Mouse (Mus musculus) neural tube, embryonic 12.5 days (tissue): ENCODE measurements around the gene Fam3c. TPM values are rescaled to one million over a fixed set of nuclear protein-coding genes. Genes with fewer than 3 reads are reported as not detected.
"Not testable (repeated sequence)": the region's sequence is repeated elsewhere in the genome, so short reads cannot be mapped to it uniquely, and the experiment has no call there.

ENCODE experiments used
- ATAC-seq: fragments of 200-750 bp; cut with Nextera tagmentation; 2 replicates; pipeline ENCODE4 v1.8.0; 2017; ENCODE audit warnings: low read depth, mild to moderate bottlenecking, moderate TSS enrichment, moderate library complexity; ENCODE audit not compliant: low FRiP score
- H3K27ac ChIP-seq: fragments of 300-500 bp; sonication (generic); 2 replicates; pipeline ENCODE4 v1.5.1; 2016
- H3K27me3 ChIP-seq: fragments of 300-500 bp; sonication (generic); replicated peaks from 2 replicates; pipeline ENCODE4 v1.6.1; 2016; ENCODE audit warnings: mild to moderate bottlenecking
- H3K36me3 ChIP-seq: fragments of 300-500 bp; sonication (generic); 2 replicates; pipeline ENCODE4 v1.6.1; 2016; ENCODE audit warnings: mild to moderate bottlenecking
- H3K4me1 ChIP-seq: fragments of 300-500 bp; sonication (generic); 2 replicates; pipeline ENCODE4 v1.6.1; 2016
- H3K4me2 ChIP-seq: fragments of 300-500 bp; sonication (generic); replicated peaks from 2 replicates; pipeline ENCODE4 v1.6.1; 2016; ENCODE audit warnings: mild to moderate bottlenecking
- H3K4me3 ChIP-seq: fragments of 300-500 bp; sonication (generic); 2 replicates; pipeline ENCODE4 v1.5.1; 2016
- H3K9ac ChIP-seq: fragments of 300-500 bp; sonication (generic); 2 replicates; pipeline ENCODE4 v1.6.1; 2016; ENCODE audit warnings: mild to moderate bottlenecking
- H3K9me3 ChIP-seq: fragments of 300-500 bp; sonication (generic); 2 replicates; pipeline ENCODE4 v1.6.1; 2016; ENCODE audit warnings: mild to moderate bottlenecking
- WGBS: fragments of 180-500 bp; shearing (Covaris S2); methylation state at CpG from one replicate; pipeline ENCODE4 v1.1.7; 2016; 5-methylcytosine and 5-hydroxymethylcytosine counted together
- polyA plus RNA-seq: library from polyadenylated mRNA; unstranded; fragments of >200 nt; fragmentation: Nextera tagmentation; extraction: Ambion mirVana; gene quantifications from 2 replicates; pipeline ENCODE4 v1.2.1, GENCODE M21; 2016

The Fam3c gene
- polyA plus RNA-seq, 1 experiment from 2014 or later, result 27.1 TPM

GRCm38 (mm10) chr6:22282405-22282804 is 73.6 kb downstream of the Fam3c start:
- no peak for ATAC-seq
- no peaks in the 10 kb centered on the region for H3K9me3 ChIP-seq

GRCm38 (mm10) chr6:22280217-22280861 is 75.7 kb downstream of the Fam3c start:
- no peak overlapping the region for H3K4me3 ChIP-seq
- H3K36me3 ChIP-seq, result no peaks in the 10 kb centered on the region
- no peak overlapping the region for H3K27ac ChIP-seq
- 53% methylated on average over 14 of the region's 14 CpGs for WGBS
- H3K9ac ChIP-seq, result no peak overlapping the region
- H3K9me3 ChIP-seq, result no peaks in the 10 kb centered on the region
- no peak for ATAC-seq
- H3K27me3 ChIP-seq, result no peaks in the 10 kb centered on the region
- no peak overlapping the region for H3K4me2 ChIP-seq
- H3K4me1 ChIP-seq, result no peaks in the 10 kb centered on the region

More at GRCm38 (mm10) chr6:22282405-22282804, 73.6 kb downstream of the Fam3c start:
- Histone ChIP-seq H3K36me3 (no peaks in the 10 kb centered on the region), H3K4me1 (no peaks in the 10 kb centered on the region), H3K4me3 (no peak overlapping the region), H3K4me2 (no peak overlapping the region), H3K27me3 (peaks cover 9% of the 10 kb centered on the region; the same call in 1 of the 2 replicates), H3K9ac (no peak overlapping the region), H3K27ac (no peak overlapping the region)
- 89% methylated on average over 4 of the region's 4 CpGs for WGBS

- no peak overlapping the region for H3K9ac ChIP-seq
- H3K4me1 ChIP-seq, result no peaks in the 10 kb centered on the region
- no peaks in the 10 kb centered on the region for H3K9me3 ChIP-seq
- no peak for ATAC-seq
- no peak overlapping the region for H3K4me2 ChIP-seq
- no peak overlapping the region for H3K4me3 ChIP-seq
- no peaks in the 10 kb centered on the region for H3K36me3 ChIP-seq
- no peak overlapping the region for H3K27ac ChIP-seq
- WGBS, result 89% methylated on average over 3 of the region's 3 CpGs
- no peaks in the 10 kb centered on the region for H3K27me3 ChIP-seq
These were observed 78.1 kb downstream of the Fam3c start for GRCm38 (mm10) chr6:22277941-22278340.

- ATAC-seq, result no peak
- 79% methylated on average over 8 of the region's 8 CpGs for WGBS
- H3K9ac ChIP-seq, result no peak overlapping the region
These were observed 86.1 kb downstream of the Fam3c start for GRCm38 (mm10) chr6:22269840-22270521.

GRCm38 (mm10) chr6:22268677-22269076 is 87.4 kb downstream of the Fam3c start:
- Histone ChIP-seq H3K4me3 (no peak overlapping the region), H3K4me1 (no peaks in the 10 kb centered on the region), H3K27me3 (no peaks in the 10 kb centered on the region), H3K27ac (no peak overlapping the region), H3K9me3 (no peaks in the 10 kb centered on the region), H3K36me3 (no peaks in the 10 kb centered on the region), H3K9ac (no peak overlapping the region), H3K4me2 (no peak overlapping the region)
- ATAC-seq, result no peak

More at GRCm38 (mm10) chr6:22269840-22270521, 86.1 kb downstream of the Fam3c start:
- Histone ChIP-seq H3K27ac (no peak overlapping the region), H3K4me2 (no peak overlapping the region), H3K4me3 (no peak overlapping the region), H3K4me1 (no peaks in the 10 kb centered on the region), H3K27me3 (no peaks in the 10 kb centered on the region), H3K9me3 (no peaks in the 10 kb centered on the region), H3K36me3 (no peaks in the 10 kb centered on the region)

GRCm38 (mm10) chr6:22267807-22268667 is 88.0 kb downstream of the Fam3c start:
- ATAC-seq, result no peak
- no peaks in the 10 kb centered on the region for H3K4me1 ChIP-seq
- no peaks in the 10 kb centered on the region for H3K9me3 ChIP-seq
- H3K9ac ChIP-seq, result no peak overlapping the region
- 74% methylated on average over 5 of the region's 5 CpGs for WGBS
- no peak overlapping the region for H3K27ac ChIP-seq
- no peak overlapping the region for H3K4me2 ChIP-seq
- no peak overlapping the region for H3K4me3 ChIP-seq
- no peaks in the 10 kb centered on the region for H3K27me3 ChIP-seq
- H3K36me3 ChIP-seq, result no peaks in the 10 kb centered on the region

- no peak for ATAC-seq
- no peaks in the 10 kb centered on the region for H3K27me3 ChIP-seq
- H3K36me3 ChIP-seq, result no peaks in the 10 kb centered on the region
- no peak overlapping the region for H3K9ac ChIP-seq
- no peak overlapping the region for H3K4me2 ChIP-seq
- H3K9me3 ChIP-seq, result no peaks in the 10 kb centered on the region
- H3K4me1 ChIP-seq, result no peaks in the 10 kb centered on the region
- H3K4me3 ChIP-seq, result no peak overlapping the region
- H3K27ac ChIP-seq, result no peak overlapping the region
- 81% methylated on average over 4 of the region's 4 CpGs for WGBS
These were observed 90.0 kb downstream of the Fam3c start for GRCm38 (mm10) chr6:22266018-22266417.

GRCm38 (mm10) chr6:22264094-22264493 is 91.9 kb downstream of the Fam3c start:
- not testable (repeated sequence) for ATAC-seq, H3K4me3 ChIP-seq, H3K9me3 ChIP-seq, H3K4me2 ChIP-seq, H3K27ac ChIP-seq, H3K36me3 ChIP-seq, H3K9ac ChIP-seq, H3K4me1 ChIP-seq, H3K27me3 ChIP-seq
- WGBS, result 87% methylated on average over 8 of the region's 8 CpGs

- no peaks in the 10 kb centered on the region for H3K36me3 ChIP-seq
- no peak for ATAC-seq
- 72% methylated on average over 4 of the region's 4 CpGs for WGBS
- H3K4me3 ChIP-seq, result no peak overlapping the region
- H3K9me3 ChIP-seq, result no peaks in the 10 kb centered on the region
- no peak overlapping the region for H3K27ac ChIP-seq
- H3K4me2 ChIP-seq, result no peak overlapping the region
- H3K9ac ChIP-seq, result no peak overlapping the region
- no peaks in the 10 kb centered on the region for H3K27me3 ChIP-seq
- H3K4me1 ChIP-seq, result no peaks in the 10 kb centered on the region
These were observed 93.5 kb downstream of the Fam3c start for GRCm38 (mm10) chr6:22262519-22262918.

- no peak overlapping the region for H3K4me2 ChIP-seq
- no peak overlapping the region for H3K27ac ChIP-seq
- ATAC-seq, result no peak
- no peaks in the 10 kb centered on the region for H3K36me3 ChIP-seq
- no peak overlapping the region for H3K4me3 ChIP-seq
- no peaks in the 10 kb centered on the region for H3K4me1 ChIP-seq
- H3K9ac ChIP-seq, result no peak overlapping the region
- H3K9me3 ChIP-seq, result no peaks in the 10 kb centered on the region
- H3K27me3 ChIP-seq, result no peaks in the 10 kb centered on the region
- WGBS, result 56% methylated on average over 4 of the region's 4 CpGs
These were observed 97.3 kb downstream of the Fam3c start for GRCm38 (mm10) chr6:22258784-22259183.
